Mouse (Mus musculus): ENCODE results near the gene Pik3c2a. TPM values are rescaled to one million over a fixed set of nuclear protein-coding genes. Genes with fewer than 3 reads are reported as not detected.

Gene Pik3c2a
- polyA plus RNA-seq, 1 experiment from 2014 or later, result 29.3 TPM

GRCm38 (mm10) chr7:116335133-116335532, 108.1 kb downstream of the Pik3c2a start:
- Histone ChIP-seq H3K4me2 (ENCODE audit: low read depth, low read length) (peak overlapping the region; percentile 70), H3K27ac (ENCODE audit: low read length) (no peak overlapping the region), H3K4me3 (replicated peaks; ENCODE audit: low read length) (peak overlapping the region; percentile 83; the same call in 1 of the 2 replicates), H3K27me3 (ENCODE audit: control insufficient read depth, insufficient read depth, low read length) (no peaks in the 10 kb centered on the region), H3K9ac (ENCODE audit: low read length) (no peak overlapping the region), H3K36me3 (ENCODE audit: control insufficient read depth, insufficient read depth, low read length) (peaks cover 26% of the 10 kb centered on the region), H3K9me3 (replicated peaks; ENCODE audit: control insufficient read depth, low read length) (no peaks in the 10 kb centered on the region), H3K4me1 (ENCODE audit: control insufficient read depth, insufficient read depth, low read length) (peaks cover 7% of the 10 kb centered on the region)
- ATAC-seq (ENCODE audit: insufficient read depth, low FRiP score), result no peak
- 53% methylated on average over 6 of the region's 6 CpGs for WGBS

GRCm38 (mm10) chr7:116334669-116335038, 108.6 kb downstream of the Pik3c2a start:
- Histone ChIP-seq H3K4me1 (ENCODE audit: control insufficient read depth, insufficient read depth, low read length) (peaks cover 7% of the 10 kb centered on the region), H3K4me2 (ENCODE audit: low read depth, low read length) (peak overlapping the region; percentile 70), H3K4me3 (replicated peaks; ENCODE audit: low read length) (peak overlapping the region; percentile 83), H3K36me3 (ENCODE audit: control insufficient read depth, insufficient read depth, low read length) (peaks cover 30% of the 10 kb centered on the region), H3K9me3 (replicated peaks; ENCODE audit: control insufficient read depth, low read length) (no peaks in the 10 kb centered on the region), H3K27ac (ENCODE audit: low read length) (peak overlapping the region; percentile 70), H3K27me3 (ENCODE audit: control insufficient read depth, insufficient read depth, low read length) (no peaks in the 10 kb centered on the region), H3K9ac (ENCODE audit: low read length) (peak overlapping the region; percentile 93)
- no peak for ATAC-seq (ENCODE audit: insufficient read depth, low FRiP score)
- 10% methylated on average over 8 of the region's 8 CpGs for WGBS

GRCm38 (mm10) chr7:116333713-116334668, 109.3 kb downstream of the Pik3c2a start, which contains the start of gene Rps13:
TSS of gene Rps13 (minus strand) at chr7:116334195.
- ATAC-seq (ENCODE audit: insufficient read depth, low FRiP score), result peak; percentile 99
- peak within 1 kb of the TSS; percentile 83 for H3K4me3 ChIP-seq (replicated peaks; ENCODE audit: low read length)
- peaks cover 27% of the 10 kb centered on the region for H3K36me3 ChIP-seq (ENCODE audit: control insufficient read depth, insufficient read depth, low read length)
- H3K9ac ChIP-seq (ENCODE audit: low read length), result peak within 1 kb of the TSS; percentile 93
- WGBS, result under 1% methylated on average over 78 of the region's 78 CpGs
- H3K4me2 ChIP-seq (ENCODE audit: low read depth, low read length), result peak within 1 kb of the TSS; percentile 83
- no peaks in the 10 kb centered on the region for H3K9me3 ChIP-seq (replicated peaks; ENCODE audit: control insufficient read depth, low read length)
- peaks cover 7% of the 10 kb centered on the region for H3K4me1 ChIP-seq (ENCODE audit: control insufficient read depth, insufficient read depth, low read length)
- peak within 1 kb of the TSS; percentile 85 for H3K27ac ChIP-seq (ENCODE audit: low read length)
- H3K27me3 ChIP-seq (ENCODE audit: control insufficient read depth, insufficient read depth, low read length), result no peaks in the 10 kb centered on the region

- 79% methylated on average over 2 of the region's 2 CpGs for WGBS
- no peaks in the 10 kb centered on the region for H3K27me3 ChIP-seq (ENCODE audit: control insufficient read depth, insufficient read depth, low read length)
Measured at GRCm38 (mm10) chr7:116331246-116331645, 112.0 kb downstream of the Pik3c2a start.

GRCm38 (mm10) chr7:116329858-116330257, 113.4 kb downstream of the Pik3c2a start:
- Histone ChIP-seq H3K27me3 (ENCODE audit: control insufficient read depth, insufficient read depth, low read length) (no peaks in the 10 kb centered on the region), H3K36me3 (ENCODE audit: control insufficient read depth, insufficient read depth, low read length) (peaks cover 27% of the 10 kb centered on the region), H3K4me1 (ENCODE audit: control insufficient read depth, insufficient read depth, low read length) (peaks cover 7% of the 10 kb centered on the region), H3K9ac (ENCODE audit: low read length) (no peak overlapping the region), H3K9me3 (replicated peaks; ENCODE audit: control insufficient read depth, low read length) (no peaks in the 10 kb centered on the region), H3K27ac (ENCODE audit: low read length) (no peak overlapping the region), H3K4me2 (ENCODE audit: low read depth, low read length) (no peak overlapping the region), H3K4me3 (replicated peaks; ENCODE audit: low read length) (no peak overlapping the region)
- 83% methylated on average over 4 of the region's 4 CpGs for WGBS
- ATAC-seq (ENCODE audit: insufficient read depth, low FRiP score), result no peak

More at GRCm38 (mm10) chr7:116331246-116331645, 112.0 kb downstream of the Pik3c2a start:
- peaks cover 27% of the 10 kb centered on the region for H3K36me3 ChIP-seq (ENCODE audit: control insufficient read depth, insufficient read depth, low read length)
- H3K4me1 ChIP-seq (ENCODE audit: control insufficient read depth, insufficient read depth, low read length), result peaks cover 7% of the 10 kb centered on the region
- H3K27ac ChIP-seq (ENCODE audit: low read length), result no peak overlapping the region
- H3K9me3 ChIP-seq (replicated peaks; ENCODE audit: control insufficient read depth, low read length), result no peaks in the 10 kb centered on the region
- no peak for ATAC-seq (ENCODE audit: insufficient read depth, low FRiP score)
- H3K4me2 ChIP-seq (ENCODE audit: low read depth, low read length), result no peak overlapping the region
- no peak overlapping the region for H3K9ac ChIP-seq (ENCODE audit: low read length)
- H3K4me3 ChIP-seq (replicated peaks; ENCODE audit: low read length), result no peak overlapping the region

- no peaks in the 10 kb centered on the region for H3K9me3 ChIP-seq (replicated peaks; ENCODE audit: control insufficient read depth, low read length)
- H3K4me1 ChIP-seq (ENCODE audit: control insufficient read depth, insufficient read depth, low read length), result peaks cover 7% of the 10 kb centered on the region
- no peak for ATAC-seq (ENCODE audit: insufficient read depth, low FRiP score)
- H3K4me2 ChIP-seq (ENCODE audit: low read depth, low read length), result no peak overlapping the region
- no peak overlapping the region for H3K9ac ChIP-seq (ENCODE audit: low read length)
- no peak overlapping the region for H3K27ac ChIP-seq (ENCODE audit: low read length)
- peaks cover 27% of the 10 kb centered on the region for H3K36me3 ChIP-seq (ENCODE audit: control insufficient read depth, insufficient read depth, low read length)
- H3K27me3 ChIP-seq (ENCODE audit: control insufficient read depth, insufficient read depth, low read length), result no peaks in the 10 kb centered on the region
- WGBS, result 73% methylated on average over 7 of the region's 7 CpGs
- no peak overlapping the region for H3K4me3 ChIP-seq (replicated peaks; ENCODE audit: low read length)
Measured at GRCm38 (mm10) chr7:116328777-116329176, 114.5 kb downstream of the Pik3c2a start.

- Histone ChIP-seq H3K9ac (ENCODE audit: low read length) (no peak overlapping the region), H3K27ac (ENCODE audit: low read length) (no peak overlapping the region), H3K36me3 (ENCODE audit: control insufficient read depth, insufficient read depth, low read length) (peaks cover 27% of the 10 kb centered on the region), H3K9me3 (replicated peaks; ENCODE audit: control insufficient read depth, low read length) (no peaks in the 10 kb centered on the region), H3K4me3 (replicated peaks; ENCODE audit: low read length) (no peak overlapping the region), H3K4me1 (ENCODE audit: control insufficient read depth, insufficient read depth, low read length) (peaks cover 8% of the 10 kb centered on the region), H3K27me3 (ENCODE audit: control insufficient read depth, insufficient read depth, low read length) (no peaks in the 10 kb centered on the region), H3K4me2 (ENCODE audit: low read depth, low read length) (no peak overlapping the region)
- ATAC-seq (ENCODE audit: insufficient read depth, low FRiP score), result no peak
- WGBS, result 73% methylated on average over 5 of the region's 5 CpGs
Measured at GRCm38 (mm10) chr7:116327901-116328300, 115.3 kb downstream of the Pik3c2a start.

GRCm38 (mm10) chr7:116323331-116323964, 119.8 kb downstream of the Pik3c2a start:
- Histone ChIP-seq H3K27me3 (ENCODE audit: control insufficient read depth, insufficient read depth, low read length) (no peaks in the 10 kb centered on the region), H3K9me3 (replicated peaks; ENCODE audit: control insufficient read depth, low read length) (no peaks in the 10 kb centered on the region), H3K36me3 (ENCODE audit: control insufficient read depth, insufficient read depth, low read length) (no peaks in the 10 kb centered on the region), H3K4me2 (ENCODE audit: low read depth, low read length) (no peak overlapping the region; the same call in 1 of the 2 replicates), H3K4me1 (ENCODE audit: control insufficient read depth, insufficient read depth, low read length) (0 out of 2 replicates have a peak, but pooled peaks cover 3% of the 10 kb centered on the region), H3K9ac (ENCODE audit: low read length) (peak overlapping the region; percentile 58; the same call in 1 of the 2 replicates), H3K4me3 (replicated peaks; ENCODE audit: low read length) (no peak overlapping the region), H3K27ac (ENCODE audit: low read length) (no peak overlapping the region)
- 19% methylated on average over 10 of the region's 10 CpGs for WGBS
- ATAC-seq (ENCODE audit: insufficient read depth, low FRiP score), result peak; percentile 60

GRCm38 (mm10) chr7:116309456-116309855, 133.8 kb downstream of the Pik3c2a start:
- H3K9ac ChIP-seq (ENCODE audit: low read length), result 0 out of 2 replicates have a peak overlapping the region, but pooled peaks have one; percentile 21
- no peaks in the 10 kb centered on the region for H3K9me3 ChIP-seq (replicated peaks; ENCODE audit: control insufficient read depth, low read length)
- no peaks in the 10 kb centered on the region; the same call in 1 of the 2 replicates for H3K27me3 ChIP-seq (ENCODE audit: control insufficient read depth, insufficient read depth, low read length)
- peak overlapping the region; percentile 94 for H3K27ac ChIP-seq (ENCODE audit: low read length)
- peaks cover 8% of the 10 kb centered on the region; the same call in 1 of the 2 replicates for H3K4me1 ChIP-seq (ENCODE audit: control insufficient read depth, insufficient read depth, low read length)
- no peaks in the 10 kb centered on the region for H3K36me3 ChIP-seq (ENCODE audit: control insufficient read depth, insufficient read depth, low read length)
- H3K4me3 ChIP-seq (replicated peaks; ENCODE audit: low read length), result peak overlapping the region; percentile 17
- 12% methylated on average over 9 of the region's 9 CpGs for WGBS
- peak overlapping the region; percentile 77 for H3K4me2 ChIP-seq (ENCODE audit: low read depth, low read length)
- no peak for ATAC-seq (ENCODE audit: insufficient read depth, low FRiP score)

Measured in stomach, embryonic 16.5 days (tissue).